Mouse (Mus musculus) CD4-positive, CD25-positive, alpha-beta regulatory T cell (primary cell): Measurements from ENCODE around the gene Gm10477. TPM values are rescaled to one million over a fixed set of nuclear protein-coding genes. Genes with fewer than 3 reads are reported as not detected.

Experiments
- polyA plus RNA-seq: library from polyadenylated mRNA; unstranded; fragments of 100-300 nt; shearing (Covaris generic); gene quantifications from one replicate; pipeline ENCODE4 v1.2.1, GENCODE M21; 2017

Gm10477 gene
- not detected for polyA plus RNA-seq

DNA sequence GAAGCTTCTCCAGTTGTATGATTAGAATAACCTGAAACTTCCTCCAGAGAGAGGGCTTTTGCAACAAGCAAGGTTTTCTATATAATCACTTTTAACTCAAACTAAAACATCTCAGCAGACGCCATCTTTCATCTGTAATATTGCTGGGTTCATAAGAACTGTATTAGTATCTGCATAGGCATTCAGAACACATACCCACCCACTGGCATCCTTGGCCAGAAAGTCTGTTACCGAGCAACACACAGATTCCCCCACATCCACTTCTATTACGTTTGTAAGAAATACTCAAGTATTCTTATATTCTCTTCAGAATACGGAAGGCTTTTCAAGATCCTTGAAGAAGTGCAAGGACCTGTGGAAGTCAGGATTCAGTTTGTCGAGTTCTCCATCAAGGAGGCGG lies at the start of gene Gm10477:
Gm10477 (plus strand) TSS at position 301 of the 400 bp plus-strand sequence.

DNA sequence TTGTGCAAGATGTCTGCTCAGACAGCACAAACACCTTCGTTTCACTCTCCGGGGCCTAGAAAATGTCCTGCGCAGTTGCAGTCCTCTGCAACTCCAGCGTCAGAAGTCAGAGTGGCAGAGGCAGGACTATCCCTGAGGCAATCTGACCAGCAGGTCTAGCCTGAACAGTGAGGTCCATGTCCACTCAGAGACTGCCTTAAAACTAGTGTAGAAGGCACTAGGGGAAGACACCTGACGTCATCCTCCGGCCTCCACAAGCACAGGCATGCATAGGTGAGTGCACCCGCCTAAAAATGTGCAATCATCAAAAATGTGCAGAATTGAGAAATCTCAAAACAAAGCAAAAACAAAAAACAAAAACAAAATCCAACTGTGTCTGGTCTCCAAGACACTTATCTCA lies 25.0 kb downstream of the Gm10477 start, which contains the start of gene Gm648:
Gm648 (minus strand) TSS at position 101 of the 400 bp plus-strand sequence.

Other genes starting within 250 kb of the Gm10477 start
- 0.77 TPM for gene Zfp449, start 178.3 kb upstream of the Gm10477 start, polyA plus RNA-seq
- gene Smim10l2a, start 150.2 kb upstream of the Gm10477 start, polyA plus RNA-seq: 8.3 TPM
- gene Gm2174, start 76.8 kb upstream of the Gm10477 start, polyA plus RNA-seq: not detected
- 36.2 TPM for gene Ints6l, start 69.9 kb upstream of the Gm10477 start, polyA plus RNA-seq
- not detected for gene Gm648, start 24.9 kb downstream of the Gm10477 start, polyA plus RNA-seq
- gene Mmgt1, start 73.3 kb downstream of the Gm10477 start, polyA plus RNA-seq: 8.5 TPM
- 16.6 TPM for gene Slc9a6, start 85.0 kb downstream of the Gm10477 start, polyA plus RNA-seq
- 0.10 TPM for gene Fhl1, start 207.0 kb downstream of the Gm10477 start, polyA plus RNA-seq